Mouse (Mus musculus) stomach, embryonic 15.5 days (tissue): ENCODE results near the gene Fbxo11. TPM values are rescaled to one million over a fixed set of nuclear protein-coding genes. Genes with fewer than 3 reads are reported as not detected.

Source experiments
- ATAC-seq: fragments of 200-750 bp; cut with Nextera tagmentation; 2 replicates; pipeline ENCODE4 v1.8.0; 2017; ENCODE audit warnings: low read depth, moderate number of reproducible peaks, moderate TSS enrichment; ENCODE audit not compliant: insufficient read depth, low FRiP score
- H3K27ac ChIP-seq: fragments of 300-500 bp; sonication (generic); 2 replicates; pipeline ENCODE4 v1.5.1; 2015; ENCODE audit warnings: mild to moderate bottlenecking, inconsistent platforms
- H3K27me3 ChIP-seq: fragments of 300-500 bp; sonication (generic); replicated peaks from 2 replicates; pipeline ENCODE4 v1.6.1; 2015; ENCODE audit warnings: inconsistent platforms
- H3K36me3 ChIP-seq: fragments of 300-500 bp; sonication (generic); 2 replicates; pipeline ENCODE4 v1.6.1; 2015; ENCODE audit warnings: inconsistent platforms
- H3K4me1 ChIP-seq: fragments of 300-500 bp; sonication (generic); 2 replicates; pipeline ENCODE4 v1.6.1; 2015; ENCODE audit warnings: inconsistent platforms
- H3K4me2 ChIP-seq: fragments of 300-500 bp; sonication (generic); 2 replicates; pipeline ENCODE4 v1.6.1; 2015; ENCODE audit warnings: mild to moderate bottlenecking, inconsistent platforms
- H3K4me3 ChIP-seq: fragments of 300-500 bp; sonication (generic); replicated peaks from 2 replicates; pipeline ENCODE4 v1.5.1; 2015; ENCODE audit warnings: inconsistent platforms
- H3K9ac ChIP-seq: fragments of 300-500 bp; sonication (generic); 2 replicates; pipeline ENCODE4 v1.6.1; 2015; ENCODE audit warnings: inconsistent platforms
- H3K9me3 ChIP-seq: fragments of 300-500 bp; sonication (generic); 2 replicates; pipeline ENCODE4 v1.6.1; 2016; ENCODE audit warnings: inconsistent platforms
- WGBS: fragments of 180-500 bp; shearing (Covaris S2); methylation state at CpG from one replicate; pipeline ENCODE4 v1.1.7; 2015; 5-methylcytosine and 5-hydroxymethylcytosine counted together
- polyA plus RNA-seq: library from polyadenylated mRNA; unstranded; fragments of >200 nt; fragmentation: Nextera tagmentation; extraction: Ambion mirVana; gene quantifications from 2 replicates; pipeline ENCODE4 v1.2.1, GENCODE M21; 2015

Gene Fbxo11
- polyA plus RNA-seq, 1 experiment from 2014 or later, result 15.2 TPM

- ATAC-seq, result no peak
- no peaks in the 10 kb centered on the region for H3K9me3 ChIP-seq
- H3K36me3 ChIP-seq, result no peaks in the 10 kb centered on the region
- no peaks in the 10 kb centered on the region for H3K4me1 ChIP-seq
- H3K27me3 ChIP-seq, result no peaks in the 10 kb centered on the region
- no peak overlapping the region for H3K4me2 ChIP-seq
- no peak overlapping the region for H3K4me3 ChIP-seq
- WGBS, result 87% methylated on average over 10 of the region's 10 CpGs
- no peak overlapping the region for H3K9ac ChIP-seq
- no peak overlapping the region for H3K27ac ChIP-seq
Measured at GRCm38 (mm10) chr17:88095517-88096198, 30.6 kb upstream of the Fbxo11 start.

- Histone ChIP-seq H3K4me2 (no peak overlapping the region), H3K9me3 (no peaks in the 10 kb centered on the region), H3K4me1 (no peaks in the 10 kb centered on the region), H3K4me3 (no peak overlapping the region), H3K27ac (no peak overlapping the region), H3K9ac (no peak overlapping the region), H3K36me3 (no peaks in the 10 kb centered on the region), H3K27me3 (no peaks in the 10 kb centered on the region)
- ATAC-seq, result no peak
- 89% methylated on average over 12 of the region's 12 CpGs for WGBS
Measured at GRCm38 (mm10) chr17:88094327-88094726, 29.2 kb upstream of the Fbxo11 start.

GRCm38 (mm10) chr17:88093798-88094197 lies 28.7 kb upstream of the Fbxo11 start:
- H3K9ac ChIP-seq, result no peak overlapping the region
- no peaks in the 10 kb centered on the region for H3K4me1 ChIP-seq
- ATAC-seq, result no peak
- H3K4me3 ChIP-seq, result no peak overlapping the region
- no peaks in the 10 kb centered on the region for H3K27me3 ChIP-seq
- H3K4me2 ChIP-seq, result no peak overlapping the region
- H3K36me3 ChIP-seq, result no peaks in the 10 kb centered on the region
- 87% methylated on average over 10 of the region's 10 CpGs for WGBS
- H3K9me3 ChIP-seq, result no peaks in the 10 kb centered on the region
- H3K27ac ChIP-seq, result no peak overlapping the region

DNA sequence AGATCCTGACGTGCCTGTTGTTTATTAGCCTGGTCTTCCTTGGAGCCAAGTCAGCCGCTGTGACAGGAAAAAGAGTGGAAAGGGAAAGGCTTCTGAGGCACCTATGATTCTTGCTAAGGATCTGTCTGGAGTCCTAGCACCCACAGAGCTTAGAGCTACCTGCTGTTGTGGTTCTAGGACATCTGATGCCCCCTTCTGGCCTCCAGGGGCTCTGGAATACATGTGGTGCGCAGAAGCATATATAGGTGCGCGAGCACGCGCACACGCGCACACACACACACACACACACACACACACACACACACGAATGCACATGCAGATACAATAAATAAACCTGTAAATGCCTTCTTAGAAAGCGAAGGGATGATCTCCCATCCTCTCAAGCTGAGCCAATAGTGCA lies 20.9 kb upstream of the Fbxo11 start:
- no peak for ATAC-seq
- Histone ChIP-seq H3K4me3 (no peak overlapping the region), H3K4me1 (no peaks in the 10 kb centered on the region), H3K4me2 (no peak overlapping the region), H3K27me3 (no peaks in the 10 kb centered on the region), H3K9ac (no peak overlapping the region), H3K9me3 (no peaks in the 10 kb centered on the region), H3K27ac (no peak overlapping the region), H3K36me3 (no peaks in the 10 kb centered on the region)
- WGBS, result 90% methylated on average over 11 of the region's 11 CpGs

DNA sequence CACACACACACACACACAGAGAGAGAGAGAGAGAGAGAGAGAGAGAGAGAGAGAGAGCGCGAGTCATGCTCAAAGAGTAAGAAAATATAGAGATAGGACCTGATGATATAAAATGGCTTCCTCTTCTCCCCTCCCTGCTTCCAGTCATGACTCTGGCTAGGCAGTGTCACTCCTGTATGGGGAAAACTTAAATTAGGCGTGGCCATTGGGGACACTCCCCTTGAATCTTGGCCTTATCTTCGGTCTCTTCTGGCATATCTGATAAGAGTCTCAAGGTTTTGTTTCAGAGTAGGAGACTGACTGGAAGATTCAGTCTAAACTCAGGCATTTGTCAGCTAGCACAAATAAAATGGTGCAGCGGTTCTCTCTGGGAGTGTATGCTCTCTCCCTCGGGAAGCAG lies 16.4 kb upstream of the Fbxo11 start:
- H3K27me3 ChIP-seq, result no peaks in the 10 kb centered on the region
- 84% methylated on average over 6 of the region's 6 CpGs for WGBS
- H3K4me2 ChIP-seq, result no peak overlapping the region
- H3K4me3 ChIP-seq, result no peak overlapping the region
- H3K4me1 ChIP-seq, result no peaks in the 10 kb centered on the region
- no peak overlapping the region for H3K9ac ChIP-seq
- H3K27ac ChIP-seq, result no peak overlapping the region
- ATAC-seq, result no peak
- no peaks in the 10 kb centered on the region for H3K36me3 ChIP-seq
- no peaks in the 10 kb centered on the region for H3K9me3 ChIP-seq

- no peak overlapping the region for H3K4me3 ChIP-seq
- H3K27ac ChIP-seq, result no peak overlapping the region
- no peaks in the 10 kb centered on the region for H3K4me1 ChIP-seq
- H3K36me3 ChIP-seq, result no peaks in the 10 kb centered on the region
- no peak overlapping the region for H3K4me2 ChIP-seq
- H3K27me3 ChIP-seq, result no peaks in the 10 kb centered on the region
- 80% methylated on average over 8 of the region's 8 CpGs for WGBS
- H3K9me3 ChIP-seq, result no peaks in the 10 kb centered on the region
- H3K9ac ChIP-seq, result no peak overlapping the region
- no peak for ATAC-seq
Measured at GRCm38 (mm10) chr17:88079771-88080170, 14.7 kb upstream of the Fbxo11 start.

GRCm38 (mm10) chr17:88072047-88072446 lies 7.0 kb upstream of the Fbxo11 start:
- no peaks in the 10 kb centered on the region for H3K4me1 ChIP-seq
- H3K4me3 ChIP-seq, result no peak overlapping the region
- no peak overlapping the region for H3K9ac ChIP-seq
- no peaks in the 10 kb centered on the region for H3K9me3 ChIP-seq
- H3K27ac ChIP-seq, result no peak overlapping the region
- no peak for ATAC-seq
- no peaks in the 10 kb centered on the region for H3K27me3 ChIP-seq
- H3K36me3 ChIP-seq, result no peaks in the 10 kb centered on the region
- 66% methylated on average over 7 of the region's 7 CpGs for WGBS
- no peak overlapping the region for H3K4me2 ChIP-seq

GRCm38 (mm10) chr17:88068024-88068719 lies 3.1 kb upstream of the Fbxo11 start:
- WGBS, result 92% methylated on average over 7 of the region's 7 CpGs
- Histone ChIP-seq H3K4me2 (no peak overlapping the region), H3K4me3 (no peak overlapping the region), H3K9ac (no peak overlapping the region), H3K9me3 (no peaks in the 10 kb centered on the region), H3K4me1 (peaks cover 3% of the 10 kb centered on the region; the same call in 1 of the 2 replicates), H3K27ac (no peak overlapping the region), H3K27me3 (no peaks in the 10 kb centered on the region), H3K36me3 (no peaks in the 10 kb centered on the region)
- ATAC-seq, result no peak

DNA sequence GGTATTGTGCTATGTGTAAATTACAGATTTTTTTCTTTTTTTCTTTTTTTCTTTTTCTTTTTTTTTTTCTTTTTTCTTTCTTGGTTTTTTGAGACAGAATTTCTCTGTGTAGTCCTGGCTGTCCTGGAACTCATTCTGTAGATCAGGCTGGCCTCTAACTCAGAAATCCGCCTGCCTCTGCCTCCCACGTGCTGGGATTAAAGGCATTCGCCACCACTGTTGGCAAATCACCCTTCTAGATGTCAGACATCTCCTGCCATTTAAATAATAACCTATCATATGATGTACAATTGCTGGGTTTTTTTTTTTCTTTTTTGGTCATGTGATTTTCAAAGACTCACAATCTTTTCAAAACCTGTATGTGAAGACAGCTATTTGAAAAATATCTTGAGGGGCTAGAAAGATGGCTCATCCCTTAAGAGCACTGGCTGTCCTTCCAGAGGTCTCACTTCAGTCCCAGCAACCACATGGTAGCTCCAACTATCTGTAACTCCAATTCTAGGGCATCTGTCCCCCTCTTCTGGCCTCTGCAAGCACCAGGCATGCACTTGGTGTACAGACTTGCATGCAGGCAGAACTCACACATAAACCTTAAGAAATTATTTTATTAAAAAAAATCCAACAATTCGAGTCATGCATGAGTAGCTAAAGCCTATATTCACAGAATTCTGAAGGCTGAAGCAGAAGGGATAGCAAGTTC lies 2.3 kb upstream of the Fbxo11 start:
- no peaks in the 10 kb centered on the region for H3K36me3 ChIP-seq
- peaks cover 3% of the 10 kb centered on the region; the same call in 1 of the 2 replicates for H3K4me1 ChIP-seq
- H3K27me3 ChIP-seq, result no peaks in the 10 kb centered on the region
- no peak overlapping the region for H3K9ac ChIP-seq
- 75% methylated on average over 4 of the region's 4 CpGs for WGBS
- peak overlapping the region; percentile 78; the same call in 1 of the 2 replicates for H3K4me3 ChIP-seq
- ATAC-seq, result no peak
- peak overlapping the region; percentile 58 for H3K4me2 ChIP-seq
- H3K27ac ChIP-seq, result no peak overlapping the region
- H3K9me3 ChIP-seq, result no peaks in the 10 kb centered on the region

DNA sequence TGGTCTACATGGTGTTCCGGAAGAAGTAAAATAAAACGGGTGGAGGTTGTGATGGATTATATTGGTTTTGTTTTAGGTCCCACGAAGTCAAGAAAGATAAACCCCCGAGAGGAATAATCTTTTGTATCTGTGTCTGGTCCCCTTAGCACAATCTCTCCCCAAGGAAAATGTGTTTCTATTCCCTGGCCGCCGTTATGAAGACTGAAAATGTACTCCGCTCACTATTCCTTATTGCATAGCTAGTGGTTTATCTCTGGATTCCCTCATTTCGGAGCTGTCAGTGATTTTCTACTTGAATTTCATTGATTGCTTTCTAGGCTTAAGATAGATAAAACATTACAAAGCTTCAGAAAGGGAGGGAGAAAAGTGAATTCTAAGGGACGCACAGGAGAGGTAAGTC lies 1.7 kb upstream of the Fbxo11 start:
- ATAC-seq, result no peak
- no peak overlapping the region for H3K9ac ChIP-seq
- no peaks in the 10 kb centered on the region for H3K9me3 ChIP-seq
- no peaks in the 10 kb centered on the region for H3K36me3 ChIP-seq
- peak overlapping the region; percentile 78 for H3K4me3 ChIP-seq
- 6% methylated on average over 9 of the region's 9 CpGs for WGBS
- H3K4me1 ChIP-seq, result peaks cover 3% of the 10 kb centered on the region; the same call in 1 of the 2 replicates
- peak overlapping the region; percentile 58 for H3K4me2 ChIP-seq
- H3K27me3 ChIP-seq, result no peaks in the 10 kb centered on the region
- peak overlapping the region; percentile 100 for H3K27ac ChIP-seq

DNA sequence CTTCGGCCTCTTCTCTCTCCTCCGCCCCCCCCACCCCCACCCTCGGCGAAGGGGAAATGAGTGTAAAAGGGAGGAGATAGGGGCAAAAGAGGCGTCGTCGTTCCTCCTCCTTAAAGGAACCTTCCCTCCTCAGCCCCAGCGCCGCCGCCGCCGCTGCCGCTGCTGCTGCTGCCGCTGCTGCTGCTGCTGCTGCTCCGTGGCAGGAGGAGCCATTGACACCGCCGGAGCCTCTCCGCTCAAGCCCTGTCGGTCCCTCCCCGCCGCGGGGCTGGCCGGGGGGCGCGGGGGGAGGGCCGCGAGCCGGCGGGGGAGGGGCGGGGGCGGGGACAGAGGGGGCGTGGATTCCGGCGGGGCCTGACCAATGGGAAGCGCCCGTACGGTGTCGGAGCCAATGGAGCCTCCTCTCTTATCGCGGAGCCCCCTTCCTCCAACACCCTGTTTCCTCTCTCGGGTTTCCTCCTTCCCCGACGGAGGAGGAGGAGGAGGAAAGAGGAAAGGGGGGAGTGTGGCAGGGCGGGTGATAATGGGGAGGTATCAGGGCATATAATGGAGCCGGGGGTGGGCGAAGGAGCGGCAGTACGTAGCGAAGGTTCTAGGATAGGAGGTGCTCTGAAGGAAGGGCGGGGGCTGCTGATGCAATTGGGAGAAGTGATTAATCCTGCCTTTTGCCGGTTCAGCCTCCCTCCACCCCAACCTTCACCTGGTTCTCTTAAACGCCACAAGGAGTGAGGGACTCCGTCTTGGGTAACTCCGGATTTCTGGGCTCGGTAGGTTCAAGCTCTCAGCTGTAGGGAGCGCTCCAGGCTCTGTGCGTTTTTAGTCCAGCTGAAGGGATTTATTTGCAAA lies 933 bp upstream of the Fbxo11 start:
- WGBS, result under 1% methylated on average over 41 of the region's 57 CpGs

More for the DNA sequence above, 933 bp upstream of the Fbxo11 start:
- no peaks in the 10 kb centered on the region for H3K36me3 ChIP-seq
- H3K9me3 ChIP-seq, result no peaks in the 10 kb centered on the region
- H3K9ac ChIP-seq, result peak overlapping the region; percentile 97
- peak overlapping the region; percentile 78 for H3K4me3 ChIP-seq
- peaks cover 3% of the 10 kb centered on the region; the same call in 1 of the 2 replicates for H3K4me1 ChIP-seq
- H3K4me2 ChIP-seq, result peak overlapping the region; percentile 58
- peak overlapping the region; percentile 100 for H3K27ac ChIP-seq
- ATAC-seq, result peak; percentile 97
- H3K27me3 ChIP-seq, result no peaks in the 10 kb centered on the region
